Mouse (Mus musculus) liver, postnatal 0 days (tissue): ENCODE data around the gene Mgst3.

Experiments
- CTCF ChIP-seq: sonication (generic); IDR thresholded peaks from 2 replicates; pipeline ENCODE4 v1.5.1; 2016; ENCODE audit warnings: antibody characterized with exemption, low read depth
- EP300 ChIP-seq: IDR thresholded peaks from 2 replicates; pipeline ENCODE4 v1.6.1; 2016; ENCODE audit warnings: antibody characterized with exemption, low read depth, mild to moderate bottlenecking

- TF ChIP-seq CTCF: no peak
- no peak for TF ChIP-seq EP300
Observed at GRCm38 (mm10) chr1:167391241-167391640, 2.4 kb downstream of the Mgst3 start.
